Mouse (Mus musculus) heart, embryonic 14.5 days (tissue): ENCODE data around the gene Adcy6. TPM values are rescaled to one million over a fixed set of nuclear protein-coding genes. Genes with fewer than 3 reads are reported as not detected.

Source experiments
- ATAC-seq: fragments of 200-750 bp; cut with Nextera tagmentation; 2 replicates; pipeline ENCODE4 v1.8.0; 2017; ENCODE audit warnings: low read depth, moderate TSS enrichment; ENCODE audit not compliant: insufficient number of reproducible peaks, insufficient read depth, low FRiP score
- H3K27ac ChIP-seq, 2 experiments: fragments of 200-500 bp in 1 of 2; fragments of 300-500 bp in 1 of 2; sonication (generic) in 1 of 2; replicated peaks in 1 of 2; 2 replicates each; pipeline ENCODE4 v1.5.1; 2012 to 2014; ENCODE audit warnings: low read depth in 2 of 2, low read length in 2 of 2, control low read depth in 1 of 2, mild to moderate bottlenecking in 1 of 2, mixed read lengths in 1 of 2; ENCODE audit not compliant: control insufficient read depth in 1 of 2, insufficient read depth in 1 of 2
- H3K27me3 ChIP-seq: fragments of 300-500 bp; sonication (generic); 2 replicates; pipeline ENCODE4 v1.6.1; 2014; ENCODE audit warnings: mild to moderate bottlenecking, low read length, control low read depth; ENCODE audit not compliant: control insufficient read depth, insufficient read depth
- H3K36me3 ChIP-seq: fragments of 300-500 bp; sonication (generic); 2 replicates; pipeline ENCODE4 v1.6.1; 2014; ENCODE audit warnings: mild to moderate bottlenecking, control low read depth, low read length, mixed read lengths; ENCODE audit not compliant: control insufficient read depth, insufficient read depth
- H3K4me1 ChIP-seq, 2 experiments: fragments of 200-500 bp in 1 of 2; fragments of 300-500 bp in 1 of 2; sonication (generic) in 1 of 2; 2 replicates each; pipeline ENCODE4 v1.6.1; 2012 to 2014; ENCODE audit warnings: low read length in 2 of 2, control low read depth in 1 of 2, mixed read lengths in 1 of 2; ENCODE audit not compliant: control insufficient read depth in 2 of 2, insufficient read depth in 2 of 2
- H3K4me2 ChIP-seq: fragments of 300-500 bp; sonication (generic); 2 replicates; pipeline ENCODE4 v1.6.1; 2014; ENCODE audit warnings: mild to moderate bottlenecking, low read length
- H3K4me3 ChIP-seq, 2 experiments: fragments of 200-500 bp in 1 of 2; fragments of 300-500 bp in 1 of 2; sonication (generic) in 1 of 2; 2 replicates each; pipeline ENCODE4 v1.5.1; 2012 to 2014; ENCODE audit warnings: low read length in 2 of 2, mild to moderate bottlenecking in 2 of 2, control low read depth in 1 of 2, low read depth in 1 of 2, moderate library complexity in 1 of 2; ENCODE audit not compliant: control insufficient read depth in 1 of 2, insufficient read depth in 1 of 2
- H3K9ac ChIP-seq: fragments of 300-500 bp; sonication (generic); 2 replicates; pipeline ENCODE4 v1.6.1; 2014; ENCODE audit warnings: mild to moderate bottlenecking, low read length
- H3K9me3 ChIP-seq: fragments of 300-500 bp; sonication (generic); 2 replicates; pipeline ENCODE4 v1.6.1; 2016; ENCODE audit warnings: low read length, control low read depth; ENCODE audit not compliant: control insufficient read depth
- WGBS: fragments of 180-500 bp; shearing (Covaris S2); extraction: QIAGEN DNeasy Blood & Tissue Kit; methylation state at CpG from one replicate; pipeline ENCODE4 v1.1.7; 2014; 5-methylcytosine and 5-hydroxymethylcytosine counted together
- polyA plus RNA-seq: library from polyadenylated mRNA; unstranded; fragments of >200 nt; fragmentation: Nextera tagmentation; extraction: Ambion mirVana; gene quantifications from 2 replicates; pipeline ENCODE4 v1.2.1, GENCODE M21; 2014

The Adcy6 gene
- polyA plus RNA-seq, 1 experiment from 2014 or later, result 43.7 TPM

GRCm38 (mm10) chr15:98607557-98607956 is 2.3 kb downstream of the Adcy6 start:
- no peaks in the 10 kb centered on the region for H3K27me3 ChIP-seq
- ATAC-seq, result peak; percentile 79
- peaks cover 26% of the 10 kb centered on the region for H3K36me3 ChIP-seq
- H3K9ac ChIP-seq, result peak overlapping the region; percentile 99
- peak overlapping the region; percentile 84 to 90 for H3K4me3 ChIP-seq
- H3K4me1 ChIP-seq, result peaks cover 40 to 53% of the 10 kb centered on the region in 2 experiments
- H3K27ac ChIP-seq, result peak overlapping the region; percentile 98 to 99
- no peaks in the 10 kb centered on the region for H3K9me3 ChIP-seq
- WGBS, result 5% methylated on average over 4 of the region's 4 CpGs
- H3K4me2 ChIP-seq, result peak overlapping the region; percentile 90

GRCm38 (mm10) chr15:98606739-98607138 is 3.1 kb downstream of the Adcy6 start:
- H3K36me3 ChIP-seq, result peaks cover 30% of the 10 kb centered on the region
- peak overlapping the region; percentile 77 for H3K9ac ChIP-seq
- H3K27ac ChIP-seq, result peak overlapping the region; percentile 82 to 98
- 24% methylated on average over 9 of the region's 9 CpGs for WGBS
- peak overlapping the region; percentile 84 to 90 for H3K4me3 ChIP-seq
- no peak for ATAC-seq
- no peaks in the 10 kb centered on the region for H3K9me3 ChIP-seq
- no peaks in the 10 kb centered on the region for H3K27me3 ChIP-seq
- peaks cover 48 to 60% of the 10 kb centered on the region in 2 experiments for H3K4me1 ChIP-seq
- peak overlapping the region; percentile 90 for H3K4me2 ChIP-seq

- Histone ChIP-seq H3K27ac (peak overlapping the region; percentile 82 to 98), H3K36me3 (peaks cover 37% of the 10 kb centered on the region), H3K9me3 (no peaks in the 10 kb centered on the region), H3K4me1 (peaks cover 54 to 66% of the 10 kb centered on the region in 2 experiments), H3K27me3 (no peaks in the 10 kb centered on the region), H3K9ac (peak overlapping the region; percentile 77), H3K4me3 (peak overlapping the region; percentile 84 to 90), H3K4me2 (peak overlapping the region; percentile 90)
- 8% methylated on average over 12 of the region's 12 CpGs for WGBS
- no peak for ATAC-seq
Observed at GRCm38 (mm10) chr15:98606051-98606536, 3.8 kb downstream of the Adcy6 start.

- Histone ChIP-seq H3K9me3 (no peaks in the 10 kb centered on the region), H3K27ac (peak overlapping the region; percentile 92 to 98), H3K27me3 (no peaks in the 10 kb centered on the region), H3K4me2 (peak overlapping the region; percentile 90), H3K9ac (peak overlapping the region; percentile 80), H3K36me3 (peaks cover 56% of the 10 kb centered on the region), H3K4me1 (peaks cover 60 to 74% of the 10 kb centered on the region in 2 experiments), H3K4me3 (peak overlapping the region in 1 of 2 experiments; percentile 45; a peak in 1 of 4 replicates)
- WGBS, result 84% methylated on average over 24 of the region's 24 CpGs
- ATAC-seq, result no peak
Observed at GRCm38 (mm10) chr15:98604041-98604575, 5.8 kb downstream of the Adcy6 start.

- Histone ChIP-seq H3K4me1 (peaks cover 60 to 74% of the 10 kb centered on the region in 2 experiments), H3K27me3 (no peaks in the 10 kb centered on the region), H3K9ac (peak overlapping the region; percentile 80), H3K4me3 (peak overlapping the region; percentile 45 to 56), H3K9me3 (no peaks in the 10 kb centered on the region), H3K27ac (peak overlapping the region; percentile 92 to 98), H3K36me3 (peaks cover 68% of the 10 kb centered on the region), H3K4me2 (peak overlapping the region; percentile 90)
- ATAC-seq, result no peak
- WGBS, result 3% methylated on average over 4 of the region's 4 CpGs
Observed at GRCm38 (mm10) chr15:98602921-98603458, 6.9 kb downstream of the Adcy6 start.

- peak; percentile 58 for ATAC-seq
- H3K27me3 ChIP-seq, result no peaks in the 10 kb centered on the region
- H3K4me2 ChIP-seq, result peak overlapping the region; percentile 90
- peak overlapping the region; percentile 80 for H3K9ac ChIP-seq
- peak overlapping the region; percentile 45 to 56 for H3K4me3 ChIP-seq
- peaks cover 74% of the 10 kb centered on the region for H3K36me3 ChIP-seq
- 6% methylated on average over 13 of the region's 13 CpGs for WGBS
- H3K27ac ChIP-seq, result peak overlapping the region; percentile 92 to 98
- peaks cover 60 to 74% of the 10 kb centered on the region in 2 experiments for H3K4me1 ChIP-seq
- H3K9me3 ChIP-seq, result no peaks in the 10 kb centered on the region
Observed at GRCm38 (mm10) chr15:98602191-98602881, 7.5 kb downstream of the Adcy6 start.

GRCm38 (mm10) chr15:98601832-98602190 is 8.1 kb downstream of the Adcy6 start:
- Histone ChIP-seq H3K4me3 (peak overlapping the region; percentile 45 to 56), H3K27me3 (no peaks in the 10 kb centered on the region), H3K9ac (peak overlapping the region; percentile 80), H3K27ac (peak overlapping the region; percentile 92 to 98), H3K36me3 (peaks cover 79% of the 10 kb centered on the region), H3K4me1 (peaks cover 57 to 69% of the 10 kb centered on the region in 2 experiments), H3K9me3 (no peaks in the 10 kb centered on the region), H3K4me2 (peak overlapping the region; percentile 90)
- WGBS, result 14% methylated on average over 7 of the region's 7 CpGs
- no peak for ATAC-seq
